Mouse (Mus musculus) lung, postnatal 25 days (tissue): ENCODE measurements around the gene Flnb.

Source experiments
- DNase-seq: peaks from one replicate; pipeline ENCODE4 v3.0.0; 2022; ENCODE audit warnings: low spot score

Flnb gene

DNA sequence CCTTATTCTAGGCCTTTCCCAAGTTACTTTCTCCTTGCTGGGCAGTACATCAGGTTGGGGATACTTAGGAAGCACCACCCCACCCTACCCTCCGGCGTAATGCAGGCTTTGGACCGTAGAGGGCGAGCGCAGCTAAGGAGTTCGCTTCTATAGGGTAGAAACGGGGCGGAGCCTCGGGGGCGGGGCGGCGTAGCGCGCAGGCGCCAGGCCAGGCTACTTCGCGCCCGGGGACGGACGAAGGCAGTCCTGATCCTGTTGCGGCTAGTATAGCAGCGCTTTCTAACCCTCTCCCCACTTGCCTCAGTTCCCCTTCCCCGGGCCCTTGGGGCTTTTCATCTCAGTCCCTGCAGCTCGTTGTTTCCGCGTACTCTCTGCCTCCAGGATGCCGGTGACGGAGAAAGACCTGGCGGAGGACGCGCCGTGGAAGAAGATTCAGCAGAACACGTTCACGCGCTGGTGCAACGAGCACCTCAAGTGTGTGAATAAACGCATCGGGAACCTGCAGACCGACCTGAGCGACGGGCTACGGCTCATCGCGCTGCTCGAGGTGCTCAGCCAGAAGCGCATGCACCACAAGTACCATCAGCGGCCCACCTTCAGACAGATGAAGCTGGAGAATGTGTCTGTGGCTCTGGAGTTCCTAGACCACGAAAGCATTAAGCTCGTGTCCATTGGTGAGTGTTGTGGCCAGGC, at the start of gene Flnb:
Flnb (plus strand) TSS at position 188 of the 693 bp plus-strand sequence.
- peak; percentile 96 for DNase-seq

DNA sequence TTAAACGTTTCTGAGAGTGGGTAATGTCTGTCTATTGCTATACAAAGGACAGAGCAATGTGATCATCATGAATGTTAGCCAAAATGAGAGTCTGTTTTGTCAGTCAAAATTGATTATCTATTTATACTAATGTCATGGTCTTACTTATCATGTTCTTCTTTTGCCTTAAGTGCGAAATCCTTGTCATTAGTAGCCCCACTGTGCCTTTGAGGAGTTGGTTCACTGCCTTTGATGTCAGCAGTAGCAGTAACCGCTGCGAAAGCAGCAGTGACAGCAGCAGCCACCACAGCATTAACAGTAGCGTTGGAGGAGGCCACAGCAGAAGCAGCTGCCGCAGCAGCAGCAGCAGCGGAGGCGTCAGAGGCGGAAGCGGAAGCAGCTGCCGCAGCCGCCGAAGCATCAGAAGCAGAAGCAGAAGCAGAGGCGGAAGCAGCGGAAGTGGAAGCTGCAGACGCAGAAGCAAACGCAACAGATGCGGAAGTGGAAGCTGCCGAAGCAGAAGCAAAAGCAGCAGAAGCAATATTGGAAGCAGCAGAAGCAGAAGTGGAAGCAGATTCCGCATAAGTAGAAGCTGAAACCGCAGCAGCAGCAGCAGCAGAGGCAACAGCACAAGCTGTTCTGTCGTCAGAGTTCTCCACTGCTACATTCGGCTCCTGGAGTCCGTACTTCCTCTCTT, 43.9 kb upstream of the Flnb start:
- peak; percentile 73 for DNase-seq

DNA sequence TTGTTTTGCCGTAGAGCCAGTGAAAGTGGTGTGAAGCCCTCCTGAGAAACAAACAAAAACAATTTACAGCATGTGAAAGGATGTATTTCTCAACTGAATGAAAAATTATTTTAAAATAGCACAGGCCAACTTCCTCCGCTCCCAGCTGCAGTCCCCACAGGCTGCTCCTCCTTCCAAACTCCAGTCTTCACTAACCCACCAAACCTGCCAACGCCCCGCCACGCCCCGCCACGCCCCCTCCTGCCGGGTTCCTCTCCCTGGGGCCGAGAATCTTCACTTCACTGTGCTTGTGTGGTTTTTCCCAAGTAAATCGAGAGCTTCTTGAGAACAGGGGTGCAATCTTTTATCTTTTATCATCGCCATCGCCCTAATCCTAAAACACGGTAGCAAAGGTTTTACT, 31.7 kb upstream of the Flnb start:
- DNase-seq, result no peak

DNA sequence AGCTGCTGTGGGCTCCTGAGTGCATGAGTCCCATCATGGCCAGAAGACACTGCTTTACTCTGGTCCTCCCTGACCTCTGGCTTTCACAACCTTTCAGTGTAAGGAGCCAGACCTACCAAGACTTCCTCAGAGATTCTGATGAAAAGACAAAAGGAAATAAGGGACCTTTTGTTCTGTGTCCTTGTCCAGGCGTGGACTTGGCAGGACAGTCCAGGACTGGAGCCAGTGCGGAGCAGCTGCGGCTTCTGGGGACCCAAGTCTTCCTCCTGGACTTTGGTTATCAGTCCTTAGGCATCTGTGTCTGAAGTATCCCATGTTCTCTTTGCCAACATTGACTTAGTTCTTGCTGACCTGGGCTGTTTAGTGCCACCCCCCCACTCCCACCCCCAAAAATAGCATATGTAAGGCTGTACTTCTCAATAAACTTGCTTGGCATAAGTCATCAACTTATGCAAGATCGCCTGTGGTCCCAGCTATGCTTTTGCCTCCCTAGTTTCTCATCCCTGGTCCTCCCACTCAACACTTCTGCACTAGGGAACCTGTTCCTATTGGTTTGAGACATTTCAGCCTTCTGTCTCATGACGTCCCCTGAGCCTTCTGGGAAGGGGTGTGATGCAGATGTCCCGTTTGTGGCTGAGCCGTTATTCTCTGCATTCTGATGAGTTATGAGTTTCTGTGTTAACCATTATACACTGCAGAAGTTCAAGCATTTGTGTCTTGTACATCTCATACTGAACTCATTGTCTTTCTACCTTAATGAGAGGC, 28.3 kb upstream of the Flnb start:
- no peak for DNase-seq

DNA sequence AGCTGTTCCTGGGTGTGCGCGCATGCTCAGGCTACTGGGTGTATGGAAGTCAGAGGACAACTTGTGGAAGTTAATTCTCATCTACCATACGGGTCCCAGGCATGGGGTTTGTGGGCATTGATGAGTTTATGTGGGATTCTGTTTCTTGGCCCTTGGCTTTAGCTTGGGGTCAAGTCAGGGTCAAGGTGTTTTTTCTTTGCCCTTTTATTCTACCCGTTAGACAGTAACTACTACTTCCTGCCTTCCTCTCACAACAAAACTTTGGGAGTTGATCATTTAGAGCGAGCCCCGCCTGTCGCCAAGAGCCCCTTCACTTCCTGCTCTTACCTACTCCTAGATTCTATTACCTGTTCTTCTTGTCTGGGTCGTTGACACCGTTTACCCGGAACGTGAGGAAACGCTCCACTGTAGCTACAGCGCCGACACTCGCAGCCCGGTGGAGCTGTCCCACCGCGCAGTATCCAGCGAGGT, 26.7 kb upstream of the Flnb start:
- DNase-seq, result no peak

DNA sequence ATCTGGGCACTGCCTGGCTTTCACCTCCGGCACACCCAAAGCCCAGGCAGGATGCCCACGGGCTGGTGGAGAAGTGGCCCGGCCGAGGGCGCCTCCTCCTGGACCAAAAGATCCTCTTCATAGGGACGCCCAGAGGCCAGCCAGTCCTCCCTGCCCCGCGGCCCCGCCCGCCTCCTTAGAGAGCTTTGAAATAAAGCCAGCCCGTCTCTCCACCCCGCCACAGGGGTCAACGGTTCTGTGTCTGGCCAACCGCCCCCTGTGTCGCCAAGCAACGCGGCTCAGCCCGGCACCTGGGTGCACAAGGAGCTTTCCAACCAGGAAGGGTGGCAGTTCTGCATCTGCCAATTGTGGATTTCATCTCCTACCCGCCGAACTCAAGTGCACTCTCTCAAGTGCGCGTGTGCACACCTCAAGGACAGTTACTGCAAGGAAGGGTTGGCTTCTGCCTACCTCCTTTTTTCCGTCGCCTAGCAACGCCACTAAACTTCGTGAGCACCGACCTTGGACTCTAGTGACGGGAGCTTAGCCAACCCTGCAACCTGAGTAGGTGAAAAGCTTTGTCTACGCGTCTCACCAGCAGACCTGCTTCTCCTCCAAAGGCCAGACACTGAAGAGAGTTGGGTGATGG, 26.1 kb upstream of the Flnb start, which contains the start of gene Gm26661:
Gm26661 (plus strand) TSS at position 56 of the 628 bp plus-strand sequence.
- peak; percentile 88 for DNase-seq

DNA sequence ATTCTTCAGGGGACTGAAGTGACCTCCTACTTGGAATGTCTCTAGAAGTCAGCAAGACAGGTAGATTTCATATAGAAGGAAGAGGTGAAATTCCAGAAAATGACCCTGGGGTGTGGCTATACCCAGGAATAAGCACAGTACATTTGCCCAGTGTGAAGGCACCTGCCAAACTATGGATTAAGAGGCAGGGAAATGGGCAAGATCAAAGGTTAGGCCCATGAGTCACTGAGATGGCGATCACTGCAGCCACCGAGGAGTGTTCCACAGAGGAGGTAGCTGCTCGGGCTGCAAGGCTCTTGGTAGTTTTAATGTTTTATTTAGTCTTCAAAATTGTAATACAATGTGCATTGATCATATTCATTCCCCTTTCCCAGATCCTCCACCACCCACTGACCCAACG, 21.8 kb upstream of the Flnb start:
- DNase-seq, result no peak

DNA sequence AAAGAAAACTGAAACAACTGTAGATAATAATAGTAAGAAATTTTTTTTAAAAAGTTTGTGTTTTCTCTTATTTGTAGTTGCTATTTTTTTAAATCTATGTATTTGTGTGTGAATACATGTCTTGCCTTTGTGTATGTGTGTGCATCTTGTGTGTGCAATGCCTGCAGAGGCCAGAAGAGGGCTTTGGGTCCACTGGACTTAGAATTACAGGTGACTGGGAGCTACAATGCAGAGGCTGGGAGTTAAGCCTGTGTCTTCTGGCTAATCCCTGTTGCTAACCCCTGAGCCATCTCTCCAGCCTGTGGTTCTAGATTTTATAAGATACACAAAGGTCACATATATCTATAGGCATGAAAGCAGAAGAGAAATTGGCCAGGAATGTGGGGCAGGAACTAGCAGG, 17.1 kb upstream of the Flnb start:
- no peak for DNase-seq

DNA sequence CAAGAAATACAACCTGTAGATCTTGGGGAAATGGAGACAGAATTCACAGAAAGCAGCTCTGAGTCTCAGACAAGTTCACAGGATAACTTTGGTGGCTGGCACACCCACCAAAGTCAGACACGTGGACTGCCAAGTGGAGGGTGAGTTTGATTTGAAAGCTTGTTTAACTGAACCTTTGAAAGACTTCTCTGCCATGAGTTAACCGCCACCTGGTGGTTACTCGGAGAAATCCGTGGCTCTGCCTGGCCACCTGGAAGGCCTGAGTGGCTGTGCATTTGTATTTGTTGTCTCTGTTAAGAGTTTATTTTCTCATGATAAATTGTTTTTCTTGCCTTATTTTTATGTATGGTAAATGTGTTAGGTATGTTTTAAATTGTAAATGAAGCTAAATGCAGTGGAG, 15.9 kb upstream of the Flnb start:
- DNase-seq, result no peak

DNA sequence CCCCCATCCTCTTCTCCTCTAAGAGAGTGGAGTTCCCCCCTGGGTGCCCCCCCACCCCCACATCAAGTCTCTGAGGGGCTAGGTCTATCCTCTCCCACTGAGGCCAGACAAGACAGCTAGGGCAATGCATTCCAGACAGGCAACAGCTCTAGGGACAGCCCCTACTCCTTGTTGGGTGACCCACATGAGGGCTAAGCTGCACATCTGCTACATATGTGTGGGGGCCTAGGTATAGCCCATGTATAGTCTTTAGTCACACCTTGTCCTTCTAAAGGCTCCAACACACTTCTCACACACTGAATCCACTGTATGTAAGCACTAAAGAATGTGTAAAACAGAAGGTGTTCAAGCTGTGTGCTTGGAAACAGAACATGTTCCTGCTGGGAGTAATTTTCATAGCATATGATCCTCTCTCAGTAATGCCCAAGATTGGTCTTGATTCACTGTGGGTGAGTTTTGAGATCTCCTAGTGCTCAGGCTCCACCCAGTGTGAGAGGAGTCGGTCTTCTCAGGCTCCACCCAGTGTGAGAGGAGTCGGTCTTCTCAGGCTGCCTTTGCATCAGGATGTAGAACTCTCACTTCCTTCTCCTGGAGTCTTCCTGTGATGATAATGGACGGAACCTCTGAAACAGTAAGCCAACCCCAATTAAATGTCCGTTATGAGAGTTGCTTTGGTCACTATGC, 13.7 kb upstream of the Flnb start:
- no peak for DNase-seq

DNA sequence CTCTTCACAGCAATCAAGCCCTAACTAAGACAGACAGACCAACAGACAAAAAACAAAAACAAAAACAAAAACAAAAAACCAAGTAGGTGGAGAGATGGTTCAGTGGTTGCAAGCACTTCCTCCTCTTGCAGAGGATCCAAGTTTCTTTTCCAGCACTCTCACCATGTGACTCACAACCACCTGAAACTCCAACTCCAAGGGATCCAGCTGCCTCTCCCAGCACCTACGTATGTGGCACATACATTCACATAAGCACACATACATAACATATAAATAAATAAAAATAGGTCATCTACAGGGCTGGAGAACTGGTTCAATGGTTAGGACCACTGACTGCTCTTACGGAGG, 13.2 kb upstream of the Flnb start:
- no peak for DNase-seq

DNA sequence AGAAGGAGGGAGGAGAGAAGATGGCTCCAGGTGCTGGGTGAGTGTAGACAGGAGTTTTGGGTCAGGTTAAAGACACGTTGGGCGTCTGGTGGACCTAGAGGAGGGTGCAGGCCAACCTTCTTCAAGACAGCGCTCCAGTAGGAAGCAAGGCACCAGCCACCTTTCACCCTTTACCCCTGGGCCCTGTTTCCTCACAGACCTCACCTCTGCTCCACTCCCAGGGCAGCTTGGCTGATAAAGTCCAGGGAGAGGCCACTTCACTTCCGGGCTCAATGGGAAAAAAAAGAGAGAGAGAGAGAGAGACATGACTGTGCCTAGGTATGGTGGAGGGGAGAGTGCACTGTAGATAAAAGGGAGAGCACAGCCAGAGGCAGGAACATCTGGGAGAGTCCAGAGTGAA, 10.0 kb upstream of the Flnb start:
- no peak for DNase-seq

DNA sequence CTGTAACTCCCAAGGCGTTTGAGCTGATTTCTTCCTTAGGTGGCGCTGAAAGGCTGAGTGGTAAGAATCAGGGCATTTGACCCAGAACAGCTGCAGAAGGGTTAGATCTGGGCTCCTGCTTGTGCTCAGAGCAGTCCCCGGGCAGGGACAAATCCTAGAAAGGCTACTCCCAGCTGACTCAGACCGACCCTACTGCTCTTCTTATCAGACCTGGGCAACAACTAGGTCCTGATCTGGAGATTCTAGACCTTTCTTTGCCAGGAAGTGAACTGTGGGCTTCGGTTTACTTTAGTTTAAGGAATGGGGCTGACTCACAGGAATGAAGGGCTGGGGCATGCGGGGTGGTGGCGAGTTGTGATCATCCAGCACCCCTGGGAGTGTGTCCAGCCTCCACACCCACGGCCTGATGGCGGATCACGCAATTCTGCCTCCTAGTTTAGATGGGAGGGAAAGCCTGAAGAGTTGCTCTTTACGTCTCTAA, 9.2 kb upstream of the Flnb start:
- DNase-seq, result no peak

DNA sequence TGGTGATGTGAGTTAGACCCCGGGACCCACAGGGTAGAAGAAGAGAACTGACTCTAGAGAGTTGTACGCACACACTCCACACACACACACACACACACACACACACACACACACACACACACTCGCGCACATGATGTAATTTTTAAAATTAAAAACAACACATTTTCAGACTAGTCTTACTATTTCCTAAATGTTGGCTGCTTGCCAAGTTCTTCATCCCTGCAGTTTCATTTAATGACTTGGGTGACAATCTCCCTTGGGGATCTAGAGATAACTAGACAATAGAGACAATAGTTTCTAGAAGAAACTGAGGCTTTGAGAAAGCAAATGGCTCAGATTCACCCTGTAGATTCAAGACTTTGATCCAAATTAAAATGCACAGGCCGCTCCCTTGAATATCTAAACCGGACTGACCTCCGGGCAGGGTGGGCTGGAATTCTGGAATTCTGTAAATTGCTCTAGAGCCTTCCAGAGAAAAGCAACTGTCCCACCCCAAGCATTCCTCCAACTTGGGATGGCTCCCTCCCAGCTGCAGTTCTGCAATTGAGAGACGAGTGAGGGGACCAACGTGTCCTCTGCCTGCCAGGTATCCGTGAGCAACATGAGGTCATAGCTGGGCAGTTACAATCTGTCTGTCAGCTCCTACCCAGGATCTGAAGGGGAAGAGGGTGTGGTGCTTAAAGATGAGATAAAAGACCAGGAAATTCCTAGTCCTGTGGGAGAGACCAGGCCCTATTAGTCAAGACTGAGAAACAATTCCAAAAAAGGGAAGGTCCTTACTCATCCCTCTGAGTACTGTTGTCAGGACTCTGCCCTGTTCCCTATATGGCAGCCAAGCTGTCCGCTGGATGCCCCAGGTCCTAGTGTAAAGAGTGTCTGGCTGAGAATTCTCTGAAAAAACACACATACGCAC, 8.5 kb upstream of the Flnb start:
- no peak for DNase-seq

DNA sequence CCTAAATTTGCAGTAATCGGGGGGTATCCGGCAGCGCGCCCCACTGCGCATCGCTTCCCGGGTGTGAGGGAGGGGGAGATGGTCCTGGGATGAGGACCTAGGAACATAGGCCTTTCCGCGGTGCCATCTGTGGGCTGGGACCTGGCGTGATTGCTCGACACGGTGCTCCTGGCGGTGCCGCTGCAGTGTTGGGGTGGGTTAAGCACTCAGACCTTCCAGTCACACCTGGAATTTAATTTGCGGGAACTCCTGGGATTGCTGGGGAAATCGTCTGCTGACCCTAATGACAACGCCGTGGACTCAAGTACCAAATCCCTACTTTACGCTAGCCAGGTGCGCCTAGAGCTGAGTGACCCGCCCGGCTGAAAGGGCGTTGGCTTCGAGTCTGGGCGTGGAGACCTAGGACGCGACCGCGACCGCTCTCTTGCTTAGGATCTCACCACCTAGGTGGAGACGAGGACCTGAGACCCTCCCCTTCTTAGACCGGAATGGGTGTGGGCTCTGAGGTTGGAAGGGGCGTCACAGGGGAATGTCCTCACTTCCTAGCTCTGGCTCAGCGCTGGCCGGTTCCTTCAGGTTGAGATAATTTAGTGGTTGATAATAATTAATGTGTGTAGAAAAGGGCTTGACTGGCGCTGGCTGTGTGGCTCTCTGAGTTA, 835 bp downstream of the Flnb start:
- no peak for DNase-seq

DNA sequence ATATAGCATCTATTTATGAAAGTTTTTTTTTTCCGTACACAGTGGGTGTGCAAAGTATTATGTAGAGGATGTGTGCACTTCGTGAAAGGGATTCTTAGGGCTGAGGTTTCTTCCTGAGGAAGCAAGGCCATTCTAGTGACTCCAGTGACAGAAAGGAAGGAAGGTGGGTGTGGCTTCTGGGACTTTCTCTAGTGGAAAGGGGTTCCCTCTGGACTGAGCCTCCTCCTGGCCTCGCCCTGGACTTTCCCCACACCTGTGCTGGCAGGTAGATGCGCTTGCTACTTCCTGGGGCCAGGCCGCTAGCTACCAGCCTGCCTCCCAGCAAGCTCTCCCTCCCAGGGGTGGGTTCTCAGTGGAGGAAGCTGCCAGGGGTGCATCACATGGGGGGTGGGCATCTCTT, 1.7 kb downstream of the Flnb start:
- DNase-seq, result no peak

DNA sequence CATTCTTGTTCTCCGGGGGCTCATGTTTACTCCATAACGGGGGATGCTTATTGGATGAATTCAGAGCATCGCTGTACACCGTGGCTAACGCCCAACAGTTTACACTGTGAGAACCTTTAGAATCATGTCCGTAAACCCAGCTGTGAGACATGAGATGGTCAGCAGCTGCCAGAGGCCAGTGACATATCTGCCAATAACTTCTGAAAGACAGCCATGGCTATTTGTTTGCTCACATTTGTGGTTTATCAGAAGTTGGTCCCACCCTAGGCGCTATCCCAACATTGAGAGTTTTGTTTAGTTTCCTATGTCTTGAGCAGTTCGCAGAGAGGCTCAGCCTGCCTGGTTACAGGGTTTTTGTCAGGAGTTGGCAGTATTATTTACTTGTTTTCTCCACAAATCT, 3.6 kb downstream of the Flnb start:
- no peak for DNase-seq

DNA sequence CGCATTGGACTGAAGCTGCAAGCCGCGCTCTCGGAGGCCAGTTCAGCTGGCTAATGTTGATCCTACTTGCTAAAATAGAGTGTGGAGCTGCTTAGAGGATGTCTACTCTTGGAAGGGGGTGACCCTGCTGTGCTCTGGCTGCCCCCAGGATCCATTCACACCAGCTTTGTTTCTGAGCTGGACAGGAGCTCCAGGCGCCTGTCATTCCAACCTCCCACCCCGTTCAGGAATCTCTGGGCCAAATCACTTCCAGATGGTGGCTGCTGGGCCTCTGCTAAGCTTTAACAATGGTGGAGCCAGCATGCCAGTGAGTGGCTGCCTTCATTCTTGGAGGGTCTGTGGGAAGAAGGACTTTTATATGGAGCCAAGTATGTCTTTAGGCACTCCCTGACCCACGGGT, 4.9 kb downstream of the Flnb start:
- DNase-seq, result no peak

DNA sequence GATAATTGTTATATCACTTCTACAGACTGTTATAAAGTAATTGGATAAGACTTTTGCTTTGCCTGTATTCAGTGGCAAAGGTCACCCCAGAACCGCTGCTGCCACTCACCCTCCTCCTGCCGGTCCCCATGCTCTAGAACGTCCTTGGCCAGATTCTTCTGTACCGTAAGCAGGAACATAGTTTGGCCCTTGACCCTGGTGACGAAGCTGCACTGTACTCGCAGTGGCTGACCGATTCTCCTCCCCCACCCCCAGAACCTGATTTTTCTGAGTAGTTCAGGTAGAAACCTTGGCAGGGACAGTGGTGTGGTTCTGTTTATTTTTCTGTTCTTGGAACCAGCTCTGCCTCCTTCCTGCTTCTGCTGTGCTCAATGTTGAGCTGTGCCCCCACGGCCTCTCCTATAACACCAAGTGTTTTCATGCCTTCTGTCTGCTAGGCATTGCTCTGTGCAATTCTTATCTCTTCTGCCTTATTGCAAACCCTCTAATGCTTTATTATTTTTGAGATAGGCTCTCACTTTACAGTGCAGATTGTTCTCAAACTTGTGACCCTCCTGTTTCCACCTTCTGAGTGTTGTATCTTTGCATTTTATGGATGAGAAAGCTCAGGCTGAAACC, 7.0 kb downstream of the Flnb start:
- DNase-seq, result peak; percentile 65
